Mouse (Mus musculus) urinary bladder, postnatal 4 days (tissue): ENCODE results near the gene Ddx11.

ENCODE experiments used
- DNase-seq, 2 experiments: peaks; one replicate each; pipeline ENCODE4 v3.0.0; 2021 to 2022; ENCODE audit warnings: low spot score in 2 of 2

Ddx11 gene

DNA sequence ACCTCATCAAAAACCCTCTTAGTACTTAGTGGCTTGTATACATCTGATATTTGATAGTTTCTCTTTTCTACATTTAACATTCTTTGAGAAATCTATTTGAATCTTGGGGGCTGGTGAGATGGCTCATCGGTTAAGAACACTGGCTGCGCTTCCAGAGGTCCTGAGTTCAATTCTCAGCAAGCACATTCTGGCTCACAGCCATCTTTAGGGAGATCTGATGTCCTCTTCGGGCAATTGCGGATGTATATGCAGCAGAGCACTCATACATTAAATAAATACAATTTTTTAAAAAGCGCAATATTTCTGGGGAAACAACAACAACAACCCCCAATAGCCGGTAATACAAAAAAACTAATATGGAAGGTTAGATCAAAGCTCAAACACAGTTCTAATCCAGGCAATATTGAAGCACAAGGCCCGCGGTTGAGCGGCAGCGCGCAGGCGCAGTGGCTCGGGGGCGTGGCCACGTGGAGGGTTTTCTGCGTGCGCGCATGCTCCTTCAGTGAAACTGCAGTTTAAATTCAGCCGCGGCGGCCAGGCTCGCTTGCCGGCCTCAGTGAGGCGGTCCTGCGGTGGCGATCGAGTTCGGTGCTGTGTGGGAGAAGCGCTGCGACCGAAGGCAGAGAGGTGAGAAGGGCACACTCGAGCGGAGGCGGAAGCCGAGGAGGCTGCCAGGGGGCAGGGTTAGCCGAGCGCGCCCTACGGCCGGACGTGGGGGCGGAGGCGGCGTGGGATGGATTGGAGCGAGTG lies at the start of gene Ddx11:
TSS of gene Ddx11 (plus strand) at position 455 of the 750 bp plus-strand sequence.
- peak; percentile 89 to 94 for DNase-seq

DNA sequence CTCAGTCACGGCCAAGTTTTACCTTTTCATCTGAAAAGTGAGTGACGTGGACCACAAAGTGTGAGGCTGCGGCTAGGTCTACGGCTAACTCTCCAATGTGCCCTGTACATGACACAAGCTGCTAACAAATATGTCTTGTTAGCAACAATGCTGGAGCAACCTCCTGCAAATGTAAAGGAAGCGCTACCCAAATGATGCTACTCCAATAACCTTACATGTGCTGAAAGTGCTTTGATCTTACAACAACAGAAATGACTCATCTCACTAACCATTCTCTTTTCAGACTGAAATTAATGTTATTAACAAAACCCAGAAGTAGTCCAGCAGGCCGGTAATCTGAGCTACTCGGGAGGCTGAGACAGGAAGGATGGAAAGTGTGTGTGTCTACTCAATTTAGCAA lies 49.3 kb upstream of the Ddx11 start:
- DNase-seq, result no peak

DNA sequence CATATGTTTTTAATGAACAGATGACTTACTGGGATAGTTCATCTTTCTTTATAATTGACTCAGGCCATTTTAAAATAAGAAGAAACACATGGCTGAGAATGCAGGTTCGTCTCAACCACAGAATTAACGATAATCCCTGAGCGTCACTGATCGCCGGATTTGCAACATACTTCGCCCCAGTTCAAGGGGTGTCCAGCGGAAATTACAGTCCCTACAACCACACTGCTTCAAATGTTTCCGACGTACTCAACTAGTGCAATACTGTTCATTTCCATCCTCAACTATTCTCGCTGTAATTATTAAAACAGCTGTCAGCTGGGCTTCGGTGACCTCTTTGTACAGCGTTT lies 47.5 kb upstream of the Ddx11 start:
- no peak for DNase-seq

DNA sequence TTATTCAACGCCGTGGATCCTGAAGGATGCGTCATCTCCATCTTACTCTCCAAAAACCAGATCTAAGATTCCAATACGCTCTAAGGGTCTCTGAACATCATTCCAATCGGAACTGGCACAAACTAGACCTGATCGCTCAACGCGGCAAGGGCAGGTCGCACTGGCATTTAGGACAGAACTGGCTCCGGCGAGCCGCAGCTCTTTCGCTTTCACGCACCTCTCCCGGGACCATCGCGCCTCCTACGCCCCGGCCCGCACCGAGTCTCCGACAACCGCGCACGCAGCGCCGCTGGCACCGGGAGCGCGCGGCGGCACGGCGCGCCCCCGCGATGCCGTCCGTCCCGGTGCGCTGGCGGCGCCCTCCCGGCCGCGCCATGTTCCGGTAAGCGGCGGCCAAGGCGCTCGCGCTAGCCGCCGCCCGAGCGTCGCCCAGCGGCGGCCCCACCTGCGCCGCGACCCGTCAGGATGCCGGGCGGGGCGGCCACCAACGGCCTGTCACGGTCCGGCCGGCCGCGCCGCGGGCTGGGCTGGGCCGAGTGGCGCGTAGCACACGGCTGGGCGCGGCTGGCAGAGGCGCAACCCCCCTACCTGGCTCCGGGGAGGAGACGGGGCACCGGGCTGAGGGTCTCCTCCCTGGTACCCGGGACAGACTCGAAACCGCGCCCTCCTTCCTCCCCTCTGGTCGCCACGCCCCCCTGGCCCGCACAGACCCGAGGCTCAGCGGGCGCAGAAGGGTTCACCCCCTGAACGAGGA lies 47.0 kb upstream of the Ddx11 start:
- no peak for DNase-seq

DNA sequence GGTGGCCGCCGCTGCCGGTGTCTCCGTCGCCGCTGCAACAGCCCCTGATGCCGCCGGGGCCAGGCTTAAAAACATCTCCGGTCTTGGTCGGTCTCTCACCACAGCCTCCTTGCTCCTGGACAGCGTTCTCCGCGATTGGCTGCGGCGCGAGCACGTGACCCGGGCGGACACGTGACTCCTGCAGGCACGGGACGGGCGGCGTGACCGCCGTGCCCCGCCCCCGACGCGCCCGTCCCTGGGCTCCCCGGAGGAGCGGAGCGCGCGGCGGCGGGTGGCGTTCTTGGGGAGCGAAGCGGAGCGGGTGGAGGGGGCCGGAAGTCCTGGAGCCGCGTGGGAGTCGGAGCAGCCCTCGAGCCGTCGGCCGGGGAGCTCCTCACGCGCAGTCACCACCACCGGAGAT lies 46.4 kb upstream of the Ddx11 start, which contains the start of gene Ankrd12:
TSS of gene Ankrd12 (minus strand) at position 156 of the 400 bp plus-strand sequence.
- peak; percentile 93 to 95 for DNase-seq

DNA sequence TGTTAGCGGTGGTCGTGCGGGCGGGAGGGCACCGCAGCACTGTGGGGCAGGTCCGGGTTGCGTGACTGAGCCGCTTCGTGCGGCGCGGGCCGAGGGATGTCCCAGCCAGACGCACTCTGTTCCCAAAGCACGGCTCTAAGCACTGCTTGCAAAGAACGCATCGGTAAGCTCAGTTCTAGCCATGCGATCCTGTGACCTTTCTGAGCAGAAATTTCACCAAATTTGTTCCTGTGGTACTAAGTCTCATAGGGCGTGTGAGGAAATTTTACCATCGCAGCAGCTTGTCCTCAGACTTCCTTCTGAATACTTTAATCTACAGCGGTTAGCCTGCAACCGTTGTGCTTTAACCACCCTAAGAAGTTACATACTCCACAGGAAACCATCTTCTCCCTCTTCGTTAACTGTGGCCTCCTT lies 45.9 kb upstream of the Ddx11 start:
- no peak for DNase-seq

DNA sequence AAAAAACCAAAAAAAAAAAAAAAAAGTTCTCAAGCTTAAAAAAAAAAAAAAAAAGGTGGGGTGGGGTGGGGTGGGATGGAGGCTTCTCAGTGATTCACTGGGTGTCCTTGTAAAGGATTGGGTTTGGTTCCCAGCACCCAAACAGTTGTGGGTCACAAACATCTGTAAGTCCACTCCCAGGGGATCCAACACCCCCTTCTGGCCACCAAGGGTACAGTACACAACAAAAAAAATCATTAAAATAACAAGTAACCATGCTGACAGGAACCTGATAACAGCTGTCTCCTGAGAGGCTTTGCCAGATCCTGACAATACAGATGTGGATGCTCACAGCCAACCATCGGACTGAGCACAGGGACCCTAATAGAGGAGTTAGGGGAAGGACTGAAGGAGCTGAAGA lies 38.8 kb upstream of the Ddx11 start:
- DNase-seq, result no peak

DNA sequence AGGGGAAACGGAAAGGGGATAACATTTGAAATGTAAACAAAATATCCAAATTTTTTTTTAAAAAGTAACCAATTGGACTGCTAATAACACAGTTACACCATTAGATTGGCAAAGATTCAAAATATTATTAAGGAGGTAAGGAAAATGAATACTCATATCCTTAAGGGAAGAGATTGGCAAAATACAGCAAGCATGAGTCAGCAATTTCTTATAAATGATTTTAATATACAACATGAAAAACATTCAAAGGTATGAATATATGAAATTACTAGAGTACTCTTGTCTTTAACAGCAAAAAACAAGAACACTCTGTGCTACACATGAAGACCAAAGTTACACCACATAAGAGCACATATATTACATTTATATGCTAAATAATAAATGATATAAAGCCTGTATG lies 38.3 kb upstream of the Ddx11 start:
- no peak for DNase-seq

DNA sequence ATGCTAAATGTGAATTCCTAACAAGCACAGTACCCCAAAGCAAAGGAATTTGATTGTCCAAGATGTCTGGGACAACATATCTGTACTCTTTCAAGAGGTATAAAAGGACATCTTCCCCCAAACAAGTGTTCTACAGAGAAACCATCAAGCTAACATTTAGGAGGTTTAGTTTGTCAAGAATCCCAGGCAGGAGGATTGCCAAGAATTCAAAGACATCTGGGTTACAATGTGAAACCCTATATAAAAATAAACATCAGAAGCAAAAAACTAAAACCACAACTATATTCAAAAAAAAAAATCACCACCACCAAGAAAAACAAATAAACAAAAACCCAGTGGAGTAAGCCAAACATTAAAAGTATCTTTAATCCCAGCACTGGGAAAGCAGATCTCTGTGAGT lies 33.1 kb upstream of the Ddx11 start:
- DNase-seq, result no peak

DNA sequence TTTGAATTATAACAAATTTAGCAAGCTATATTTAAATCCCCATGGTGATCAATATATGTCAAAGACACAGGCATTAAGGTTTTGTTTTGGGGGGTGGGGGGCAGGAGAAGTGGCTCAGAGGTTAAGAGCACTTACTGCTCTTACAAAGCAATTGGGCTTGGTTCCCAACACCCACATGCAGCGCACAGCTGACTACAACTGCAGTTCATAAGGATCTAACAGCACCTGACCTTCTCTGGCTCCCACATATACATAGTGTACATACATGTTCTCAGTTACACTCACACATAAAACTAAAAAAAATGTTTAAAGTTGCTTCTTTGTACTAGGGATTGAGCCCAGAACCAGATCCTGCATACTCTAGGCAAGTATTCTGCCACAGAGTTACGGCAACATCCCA lies 31.9 kb upstream of the Ddx11 start:
- DNase-seq, result no peak

DNA sequence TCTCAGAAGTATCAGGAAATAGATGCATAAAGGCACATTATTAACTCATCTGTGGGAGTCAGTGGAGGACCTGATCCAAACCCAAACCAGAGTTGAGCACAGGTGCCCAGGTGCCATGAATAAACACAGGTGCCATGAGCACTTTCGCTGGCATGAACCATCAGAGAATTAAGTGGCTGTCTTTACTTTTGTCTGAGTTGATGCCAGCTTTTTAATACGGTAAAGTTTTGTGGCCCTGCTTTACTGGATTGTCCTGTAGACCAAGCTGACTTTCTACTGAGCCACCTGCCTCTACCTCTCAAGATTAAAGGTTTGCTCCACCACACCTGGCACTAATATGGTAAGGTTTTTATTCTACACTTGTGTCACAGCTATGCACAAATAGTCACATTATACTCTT lies 31.3 kb upstream of the Ddx11 start:
- no peak for DNase-seq

DNA sequence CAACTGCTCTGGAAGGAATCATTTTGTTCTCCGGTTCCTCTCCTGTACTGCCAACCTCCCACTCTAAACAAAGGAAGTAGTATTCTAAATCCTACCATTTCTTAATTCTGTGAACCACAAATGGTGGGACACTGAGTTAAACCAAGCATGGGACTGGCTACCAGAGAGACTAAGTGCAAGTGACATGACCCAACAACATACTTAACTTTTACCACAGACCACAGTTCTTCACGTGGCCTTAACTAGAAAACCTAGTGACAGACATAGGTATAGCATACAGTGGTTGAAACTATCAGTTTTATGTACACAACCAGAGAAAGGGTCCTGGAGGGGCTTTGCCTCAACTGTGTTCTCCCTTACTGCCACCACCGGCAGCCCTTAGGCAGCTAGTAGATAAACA lies 30.7 kb upstream of the Ddx11 start:
- DNase-seq, result no peak

DNA sequence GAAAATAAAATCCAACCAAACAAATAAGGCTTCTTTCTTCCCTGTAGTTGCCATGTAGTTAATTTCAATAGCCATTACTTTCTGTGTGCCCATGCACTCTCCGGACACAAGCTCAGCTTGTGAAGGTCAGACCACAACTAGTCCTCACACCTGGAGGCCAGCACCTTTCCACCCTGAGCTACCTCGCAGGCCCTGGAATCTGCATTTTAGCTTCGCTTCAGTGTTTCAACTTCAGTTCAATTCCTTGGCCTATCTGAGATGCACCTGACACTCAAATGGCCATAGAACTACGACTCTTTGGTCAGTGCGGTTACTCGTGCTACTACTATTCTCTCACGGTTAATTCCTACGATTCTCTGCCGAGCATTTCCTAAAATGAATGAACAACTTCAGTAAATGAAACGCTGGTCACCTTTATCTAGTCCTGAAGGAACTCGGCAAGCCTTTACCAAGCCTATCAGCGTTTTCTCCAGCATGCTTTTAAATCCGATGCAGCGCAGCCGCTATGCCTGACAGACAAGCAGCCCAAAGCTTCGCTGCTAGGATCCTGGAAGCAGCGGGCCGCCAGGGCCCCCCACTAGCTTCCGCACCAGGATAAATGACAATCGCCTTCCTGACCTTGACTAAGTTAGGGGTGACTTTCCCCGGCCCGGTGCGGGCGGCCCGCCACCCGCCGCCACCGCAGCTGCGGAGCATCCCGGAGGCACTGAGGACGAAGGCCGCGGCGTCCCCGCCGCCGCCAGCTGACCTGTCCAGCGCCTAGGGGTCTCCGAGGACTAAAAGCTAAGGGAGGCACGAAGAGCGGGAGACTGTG lies 22.5 kb upstream of the Ddx11 start:
- DNase-seq, result no peak

DNA sequence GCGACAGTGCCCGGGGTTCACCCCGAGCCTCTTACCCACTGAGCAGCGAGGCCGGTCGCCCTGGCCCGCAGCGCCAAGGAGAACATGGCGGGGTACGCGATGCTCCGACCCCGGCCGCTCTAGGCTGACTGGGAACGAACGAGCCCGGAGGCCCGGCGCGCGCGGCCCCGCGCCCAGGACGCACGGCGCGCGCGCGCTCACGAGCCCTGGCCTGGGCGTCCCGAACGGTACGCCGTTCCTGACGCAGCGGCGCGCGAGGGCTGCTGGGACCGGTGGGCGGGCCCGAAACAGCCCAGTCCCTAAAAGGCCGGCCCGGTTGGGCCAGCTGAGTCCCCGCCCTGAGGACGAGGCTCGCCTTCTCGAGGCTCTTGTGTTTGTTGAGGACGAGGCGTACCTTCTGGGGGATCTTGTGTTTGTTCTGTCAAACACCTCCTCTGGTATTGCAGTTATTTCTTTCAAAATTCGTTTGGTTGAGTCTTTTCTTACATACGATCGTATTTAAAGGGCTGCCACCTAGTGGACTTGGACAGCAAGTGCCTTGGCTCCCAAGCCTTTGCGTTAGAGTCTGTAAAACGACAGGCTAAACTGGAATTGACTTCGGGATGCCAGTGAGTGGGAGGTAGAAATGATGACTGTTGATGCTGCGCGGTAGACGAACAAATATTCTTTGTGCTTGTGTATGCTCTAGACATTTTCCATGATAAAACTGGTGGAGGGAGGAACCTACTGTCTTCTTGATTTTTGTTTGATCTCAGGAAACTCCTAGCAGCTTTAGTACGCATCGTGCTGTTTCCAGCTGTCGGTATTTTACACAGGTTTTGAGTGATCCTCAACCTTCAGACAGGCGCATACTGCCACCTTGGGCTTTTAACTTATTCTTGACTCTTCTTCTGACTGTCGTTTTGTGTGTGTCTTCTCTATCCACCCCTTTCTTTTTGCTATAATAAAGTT lies 21.7 kb upstream of the Ddx11 start, which contains the start of gene Ndufv2:
TSS of gene Ndufv2 (minus strand) at position 180 of the 951 bp plus-strand sequence.
- DNase-seq, result peak; percentile 89 to 92

DNA sequence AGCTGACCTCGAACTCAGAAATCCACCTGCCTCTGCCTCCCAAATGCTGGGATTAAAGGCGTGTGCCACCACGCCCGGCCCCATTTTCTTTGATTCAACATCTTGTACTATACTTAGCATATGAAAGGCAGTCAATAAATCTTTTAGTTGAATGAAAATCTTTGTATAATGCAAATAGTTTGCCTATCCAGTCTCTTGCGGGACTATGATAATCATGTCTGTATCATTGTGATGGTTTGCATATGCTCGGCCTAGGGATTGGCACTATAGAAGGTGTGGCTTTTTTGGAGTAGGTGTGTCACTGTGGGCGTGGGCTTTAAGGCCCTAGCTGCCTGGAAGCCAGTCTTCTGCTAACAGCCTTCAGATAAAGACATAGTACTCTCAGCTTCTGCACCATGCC lies 19.2 kb upstream of the Ddx11 start:
- no peak for DNase-seq

DNA sequence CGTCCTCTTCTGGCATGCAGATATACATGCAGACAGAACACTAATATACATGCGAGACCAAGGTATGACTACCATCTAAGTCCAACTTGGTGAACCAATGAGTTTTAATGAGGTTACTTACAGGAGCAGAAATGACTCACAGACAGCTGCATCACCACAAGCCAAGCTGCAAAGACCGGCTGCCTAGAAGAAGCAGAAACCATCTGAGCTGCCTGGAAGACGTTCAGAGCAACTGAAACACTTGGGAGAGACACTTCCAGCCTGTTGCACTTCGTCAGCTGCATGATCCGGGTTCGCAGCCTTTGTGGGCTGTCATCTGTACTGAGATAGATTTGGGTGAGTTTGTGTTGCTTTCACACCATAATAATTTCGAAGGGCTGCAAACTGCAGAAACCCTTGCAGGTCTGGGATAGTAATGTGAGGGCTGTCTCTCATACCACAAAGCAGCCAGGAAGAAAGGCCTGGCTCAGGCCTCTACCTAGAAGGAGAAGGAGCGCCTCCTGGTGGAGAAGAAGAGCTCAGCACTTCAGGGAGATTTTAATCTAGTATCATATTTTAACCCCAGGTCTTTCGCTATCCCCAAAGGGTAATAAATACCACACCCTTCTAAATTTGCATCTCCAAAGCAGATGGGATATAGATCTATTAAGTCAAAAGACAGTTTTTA lies 16.6 kb upstream of the Ddx11 start:
- no peak for DNase-seq

DNA sequence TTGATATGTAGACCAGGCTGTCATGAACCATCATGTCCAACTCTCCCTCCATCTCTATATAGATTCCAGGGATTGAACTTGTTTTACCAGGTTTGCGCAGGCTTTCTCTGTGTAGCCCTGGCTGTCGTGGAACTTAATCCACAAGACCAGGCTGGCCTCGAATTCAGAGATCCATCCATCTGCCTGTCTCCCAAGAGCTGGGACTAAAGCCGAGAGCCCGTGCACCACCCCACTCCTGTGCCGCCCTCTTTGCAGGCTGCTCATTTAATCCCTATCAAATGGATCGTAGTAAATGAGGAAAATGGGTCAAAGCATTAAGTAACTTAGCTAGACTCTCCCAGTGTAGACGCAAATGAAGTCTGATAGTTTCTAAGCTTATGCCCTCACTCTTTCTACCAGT lies 15.9 kb upstream of the Ddx11 start:
- DNase-seq, result no peak

DNA sequence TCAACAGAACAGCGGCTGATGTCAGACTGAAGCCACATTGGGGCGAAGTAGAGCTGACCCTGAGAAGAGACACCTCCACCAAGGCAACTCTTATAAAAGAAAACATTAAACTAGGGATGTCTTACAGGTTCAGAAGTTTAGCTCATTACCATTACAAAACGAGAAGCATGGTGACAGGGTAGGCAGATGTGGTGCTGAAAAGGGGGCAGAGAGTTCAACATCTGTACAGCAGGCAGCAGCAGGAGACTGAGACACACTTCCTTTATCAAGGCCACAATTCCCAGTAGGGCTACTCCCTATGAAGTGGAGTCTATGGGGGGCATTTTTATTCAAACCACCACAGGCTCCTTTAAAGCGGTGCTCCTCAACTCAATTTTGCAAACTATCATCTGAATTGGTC lies 15.1 kb upstream of the Ddx11 start:
- DNase-seq, result no peak

DNA sequence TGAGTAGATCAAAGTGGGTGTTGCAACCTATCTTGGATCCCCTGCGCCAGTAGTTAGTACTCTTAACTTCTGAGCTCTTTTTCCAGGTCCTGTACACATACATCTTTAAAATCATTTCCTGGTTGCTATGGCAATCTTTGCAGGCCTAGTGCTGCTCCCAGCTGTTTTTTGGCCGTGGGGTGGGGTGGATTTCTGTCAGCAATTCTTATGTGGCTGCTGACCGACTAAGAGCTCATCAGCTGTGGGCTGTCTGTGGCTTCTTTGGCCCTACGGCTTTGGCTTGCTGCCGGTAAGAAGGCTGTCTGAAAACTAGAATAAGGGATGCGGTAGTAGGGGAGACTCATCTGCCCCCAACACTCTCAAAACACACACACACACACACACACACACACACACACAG lies 12.6 kb upstream of the Ddx11 start:
- DNase-seq, result peak in 1 of 2 experiments; percentile 60

DNA sequence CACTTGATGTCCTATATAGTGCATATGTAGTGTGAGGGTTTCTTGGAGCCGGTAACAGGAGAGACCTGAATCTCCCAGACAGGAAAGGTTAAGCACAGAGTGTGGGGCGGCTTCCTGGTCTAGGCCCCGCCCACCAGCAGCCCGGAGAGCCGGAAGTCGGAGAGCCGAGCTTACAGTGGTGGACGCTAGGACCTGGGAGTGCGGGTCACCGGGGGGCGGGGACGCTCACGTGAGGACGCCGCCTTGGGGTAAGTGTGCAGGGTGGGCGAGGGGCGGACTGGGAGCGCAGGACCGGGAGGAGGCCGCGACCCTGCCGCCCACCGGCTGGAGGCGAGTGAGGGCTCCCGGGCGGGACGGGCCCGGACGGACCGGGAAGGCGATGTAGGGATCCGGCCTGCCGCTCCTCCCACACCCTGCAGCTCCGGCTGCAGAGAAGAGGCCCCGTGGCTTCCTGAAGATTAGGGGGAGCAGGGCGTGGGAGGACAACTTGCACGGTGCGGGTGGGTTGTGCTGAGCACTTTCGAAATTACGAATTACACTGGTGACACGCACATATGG lies 11.8 kb upstream of the Ddx11 start, which contains the start of gene Washc1:
TSS of gene Washc1 (plus strand) at position 144 of the 558 bp plus-strand sequence.
- peak; percentile 86 to 90 for DNase-seq
